Comparison of ENCODE assay signal across 18 mouse cellular contexts in the genomic region with DNA sequence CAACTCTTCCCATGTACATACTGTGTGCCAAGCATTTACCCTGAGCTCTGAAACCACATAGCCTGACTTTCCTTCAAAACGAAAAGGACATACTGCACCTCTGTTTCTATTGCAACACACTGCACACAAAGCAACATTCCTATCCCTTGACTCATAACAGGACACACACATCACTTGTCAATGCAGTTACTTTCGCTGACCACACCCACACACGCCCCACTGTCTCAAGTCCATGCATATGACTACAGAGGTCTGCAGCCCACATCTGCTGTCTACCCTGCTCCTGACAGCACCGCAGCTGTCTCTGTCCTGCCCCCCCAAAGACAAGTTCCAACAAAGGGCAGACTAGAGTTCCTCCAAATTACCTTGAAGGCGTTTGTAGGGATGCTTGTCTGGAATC. TPM values are rescaled to one million over a fixed set of nuclear protein-coding genes. Genes with fewer than 3 reads are reported as not detected.
DNase-seq lines count a peak whose midpoint lies in the region; ATAC-seq and TF ChIP-seq lines count a peak whose summit lies in the region.
"Had no signal": no experiment of that assay in that cellular context is flagged by ENCODE, and none has a peak within 500 bp of the region (broad histone marks: within the 10 kb centered on the region; RNA-seq: fewer than 3 reads in every experiment).

No protein-coding gene starts in this region.

- no peak overlapping the region for H3K4me3 ChIP-seq in layer of hippocampus, adult 2 months
- no peak overlapping the region for H3K4me3 ChIP-seq in embryonic facial prominence, embryonic 12.5 days
- no peak overlapping the region for H3K4me3 ChIP-seq in limb, embryonic 14.5 days (replicated peaks; ENCODE audit: low read length)
- H3K4me3 ChIP-seq: midbrain, embryonic 15.5 days had no signal

- H3K27ac ChIP-seq in layer of hippocampus, adult 2 months: peak overlapping the region; percentile 25; the same call in 1 of the 2 replicates
- H3K27ac ChIP-seq in embryonic facial prominence, embryonic 12.5 days: no peak overlapping the region
- H3K27ac ChIP-seq in limb, embryonic 14.5 days (replicated peaks; ENCODE audit: low read depth, low read length): no peak overlapping the region
- H3K27ac ChIP-seq: midbrain, embryonic 15.5 days had no signal

- 69% methylated on average over 5 of the region's 5 CpGs for WGBS in embryonic facial prominence, embryonic 12.5 days
- 63% methylated on average over 5 of the region's 5 CpGs for WGBS in limb, embryonic 14.5 days

- intact Hi-C loops in heart, postnatal 36 days (cut with DNase I): loop anchor here (10.0 kb wide), 1 partner anchor 369 kb away; no protein-coding TSS in a partner anchor

- no peaks in the 10 kb centered on the region for H3K36me3 ChIP-seq in embryonic facial prominence, embryonic 12.5 days
- no peaks in the 10 kb centered on the region for H3K36me3 ChIP-seq in limb, embryonic 14.5 days (ENCODE audit: control insufficient read depth, insufficient read depth, low read length)
- H3K36me3 ChIP-seq: midbrain, embryonic 15.5 days had no signal

- peak; percentile 49; the same call in 1 of the 2 replicates for ATAC-seq in embryonic facial prominence, embryonic 12.5 days (ENCODE audit: insufficient number of reproducible peaks, insufficient read depth, low FRiP score, low TSS enrichment)
- peak; percentile 19; the same call in 1 of the 2 replicates for ATAC-seq in limb, embryonic 14.5 days (ENCODE audit: low FRiP score, low read depth)
- ATAC-seq: CD4-positive, CD25-positive, alpha-beta regulatory T cell, adult 4 months; forebrain, postnatal 0 days; midbrain, embryonic 15.5 days had no signal

- no peaks in the 10 kb centered on the region for H3K27me3 ChIP-seq in embryonic facial prominence, embryonic 12.5 days
- H3K27me3 ChIP-seq in limb, embryonic 14.5 days (ENCODE audit: control insufficient read depth, insufficient read depth, low read length): no peaks in the 10 kb centered on the region
- H3K27me3 ChIP-seq: midbrain, embryonic 15.5 days had no signal

- H3K4me2 ChIP-seq in embryonic facial prominence, embryonic 12.5 days (replicated peaks): no peak overlapping the region
- no peak overlapping the region for H3K4me2 ChIP-seq in limb, embryonic 14.5 days (replicated peaks; ENCODE audit: low read depth, low read length, severe bottlenecking)
- H3K4me2 ChIP-seq: midbrain, embryonic 15.5 days had no signal

- no peak overlapping the region for H3K9ac ChIP-seq in embryonic facial prominence, embryonic 12.5 days
- no peak overlapping the region for H3K9ac ChIP-seq in limb, embryonic 14.5 days (ENCODE audit: low read depth, low read length, severe bottlenecking)
- H3K9ac ChIP-seq: forebrain, postnatal 0 days; midbrain, embryonic 15.5 days had no signal

- no peak for TF ChIP-seq POLR2A in limb, embryonic 14.5 days (IDR thresholded peaks at IDR 0.05; ENCODE audit: borderline replicate concordance, extremely low read depth, insufficient read depth, insufficient read length)

- H3K9me3 ChIP-seq in embryonic facial prominence, embryonic 12.5 days: no peaks in the 10 kb centered on the region
- no peaks in the 10 kb centered on the region for H3K9me3 ChIP-seq in limb, embryonic 14.5 days (ENCODE audit: control insufficient read depth, low read length)
- H3K9me3 ChIP-seq: midbrain, embryonic 15.5 days had no signal

- TF ChIP-seq CTCF in layer of hippocampus, adult 2 months (conservative IDR thresholded peaks at IDR 0.05): no peak

- DNase-seq in layer of hippocampus, adult 2 months (ENCODE audit: low spot score in 2 of 2): no peak
- DNase-seq in layer of hippocampus, postnatal 10 days (ENCODE audit: low spot score in 2 of 2): no peak
- DNase-seq in 3T3-L1 (ENCODE audit: low read depth, low spot score): peak; percentile 96
- peak; percentile 22 for DNase-seq in limb, embryonic 14.5 days (ENCODE audit: low spot score)
- no peak for DNase-seq in B cell, adult 2 months
- no peak for DNase-seq in heart, postnatal 36 days
- DNase-seq in spleen, postnatal 14 days (ENCODE audit: low spot score in 2 of 2): no peak
- DNase-seq: adrenal gland, postnatal 14 days; forebrain, postnatal 0 days; kidney, adult 11 months; thymus, adult 18-20 months had no signal

- peaks cover 35% of the 10 kb centered on the region for H3K4me1 ChIP-seq in embryonic facial prominence, embryonic 12.5 days
- peaks cover 8% of the 10 kb centered on the region for H3K4me1 ChIP-seq in limb, embryonic 14.5 days (ENCODE audit: control insufficient read depth, insufficient read depth, low read length)
- H3K4me1 ChIP-seq: midbrain, embryonic 15.5 days had no signal

RNA-seq across cellular contexts. Expression of a gene that starts 21.5 kb away (rescaled TPM):
- not detected for total RNA-seq in layer of hippocampus, adult 2 months (2021)
- not detected for total RNA-seq in layer of hippocampus, postnatal 10 days (2021)
- 0.05 TPM in 1 of 2 replicates, not detected in the other for polyA plus RNA-seq in embryonic facial prominence, embryonic 12.5 days (2016; fragmentation: Nextera tagmentation; extraction: Ambion mirVana)
- polyA plus RNA-seq in limb, embryonic 14.5 days (2012; rRNA removed): 0.03 and 0.04 TPM in 2 replicates
- not detected in 2 replicates for polyA plus RNA-seq in limb, embryonic 14.5 days (2014; fragmentation: Nextera tagmentation; extraction: Ambion mirVana)
- total RNA-seq in heart, postnatal 36 days (2021): not detected
- total RNA-seq: adrenal gland, postnatal 14 days; forebrain, postnatal 0 days; gastrocnemius, postnatal 4 days; heart, postnatal 25 days; left cerebral cortex, postnatal 25 days had no signal
- polyA plus RNA-seq: CD4-positive, CD25-positive, alpha-beta regulatory T cell, adult 4 months; embryonic facial prominence, embryonic 11.5 days; forebrain, postnatal 0 days; midbrain, embryonic 15.5 days had no signal

Comparison
In these comparisons a context has a peak if more than half of its experiments do, and no peak if none do; other contexts are left out.
1. DNase-seq: peak in 3T3-L1 (single experiment) and limb, embryonic 14.5 days (single experiment); none in layer of hippocampus, adult 2 months (0 of 2), layer of hippocampus, postnatal 10 days (0 of 2), B cell, adult 2 months (0 of 2), heart, postnatal 36 days (0 of 2) and spleen, postnatal 14 days (0 of 2).